Mouse (Mus musculus) cerebellum, postnatal 10 days (tissue): ENCODE measurements at regions not wholly inside any gene's neighbourhood (a gene's known extent, or its start where the extent isn't known, plus 50 kb on each side); places are given as distances from the start of the nearest gene placed in this dataset.
A peak's percentile ranks its signal among the peaks of the same experiment; 100 is the strongest.

ENCODE experiments used
- DNase-seq, 2 experiments: peaks; one replicate each; pipeline ENCODE4 v3.0.0; 2021; ENCODE audit warnings: mixed read lengths in 2 of 2

DNA sequence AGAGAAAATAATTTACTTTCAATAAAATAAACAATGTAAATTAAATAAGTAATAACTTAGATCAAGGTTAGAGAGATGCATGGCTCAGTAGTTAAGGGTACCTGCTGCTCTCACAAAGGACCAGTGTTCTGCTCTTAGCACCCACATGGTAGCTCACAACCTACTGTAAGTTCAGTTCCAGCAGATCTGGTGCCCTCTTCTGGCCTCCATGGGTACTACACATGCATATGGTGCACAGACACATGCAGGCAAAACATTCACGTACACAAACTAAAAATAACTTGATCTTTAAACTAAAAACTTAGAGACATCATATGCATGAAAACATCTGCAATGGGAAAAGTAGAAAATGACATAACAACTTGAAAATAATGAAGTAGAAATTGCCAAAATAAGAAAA, 184.2 kb upstream of the Ank start:
- no peak for DNase-seq

DNA sequence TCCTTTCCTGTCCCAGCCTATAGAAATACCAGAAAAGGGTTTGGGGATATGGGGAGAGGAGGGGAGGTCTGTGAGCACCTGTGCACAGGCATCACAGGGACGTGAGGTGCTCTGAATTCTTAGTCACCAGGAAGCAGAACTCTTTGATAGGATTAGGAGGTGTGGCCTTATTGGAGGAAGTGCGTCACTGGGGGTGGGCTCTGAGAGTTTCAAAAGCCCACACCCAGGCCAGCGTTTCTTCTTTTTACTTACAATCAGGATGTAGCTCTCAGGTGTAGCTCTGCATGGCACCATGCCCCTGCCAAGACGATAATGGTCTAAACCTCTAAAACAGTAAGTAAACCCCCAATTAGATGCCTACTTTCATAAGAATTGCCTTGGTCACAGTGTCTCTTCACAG, 162.6 kb upstream of the Ank start:
- no peak for DNase-seq

GRCm38 (mm10) chr15:27304256-27304655, 162.2 kb upstream of the Ank start:
- no peak for DNase-seq

- DNase-seq = no peak
Observed at GRCm38 (mm10) chr15:27305035-27305434, 161.4 kb upstream of the Ank start.

DNA sequence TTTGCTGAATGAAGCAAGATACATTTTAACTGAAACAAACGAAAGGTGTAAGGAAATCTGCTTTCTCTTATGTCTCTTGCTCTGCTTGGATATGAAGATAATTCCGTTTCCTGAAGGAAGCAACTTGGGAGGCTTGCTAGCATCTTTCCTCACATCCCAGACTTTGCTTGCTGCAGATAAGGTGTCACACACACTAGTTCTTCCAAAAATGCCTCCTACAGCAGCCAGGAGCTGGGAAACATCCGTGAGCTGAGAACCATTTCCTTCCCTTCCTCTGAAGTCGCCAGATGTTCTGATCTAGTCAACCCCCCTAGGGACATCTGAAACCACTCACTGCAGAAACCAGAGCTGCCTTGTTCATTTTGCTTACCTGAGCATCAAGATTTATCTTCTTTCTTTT, 157.8 kb upstream of the Ank start:
- DNase-seq = no peak

- peak in 1 of 2 experiments; percentile 73 for DNase-seq
Observed at GRCm38 (mm10) chr15:27315964-27316745, 150.3 kb upstream of the Ank start.

GRCm38 (mm10) chr15:27316746-27317129, 149.7 kb upstream of the Ank start:
- no peak for DNase-seq

DNA sequence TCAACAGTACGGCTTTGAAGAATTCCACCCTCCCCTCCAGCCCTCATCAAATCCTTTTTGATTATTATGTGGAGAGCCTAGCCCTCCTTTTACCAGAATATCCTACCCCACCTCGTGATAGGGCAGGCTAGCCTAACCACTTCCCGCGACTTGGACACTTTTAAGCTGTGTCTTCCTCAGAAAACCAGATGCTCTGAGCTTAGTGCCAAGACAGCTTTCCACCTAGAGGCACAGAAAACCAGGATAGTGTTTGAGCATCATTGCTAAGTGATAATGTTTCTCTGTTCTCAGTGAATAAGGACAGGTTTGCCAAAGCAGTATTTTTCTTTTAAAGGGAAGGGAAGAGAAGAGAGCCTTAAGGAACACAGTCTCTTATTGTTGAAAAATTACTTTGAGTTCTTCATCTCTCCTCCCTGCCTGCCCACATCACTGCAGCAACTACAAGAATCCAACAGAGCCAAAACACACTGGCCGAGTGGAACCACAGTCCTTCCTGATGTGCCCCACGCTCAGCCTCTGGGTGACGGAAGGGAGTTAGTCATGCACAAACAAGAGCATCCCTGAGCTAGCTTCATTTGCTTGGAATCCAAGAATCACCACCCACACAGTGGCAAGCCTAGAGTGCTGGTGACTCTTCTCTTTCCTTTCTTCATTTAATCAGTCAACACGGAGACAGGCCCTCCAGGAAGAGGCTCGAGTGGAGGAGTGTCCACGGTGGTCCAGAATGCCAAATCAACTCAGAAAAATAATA, 144.4 kb upstream of the Ank start:
- DNase-seq = no peak

DNA sequence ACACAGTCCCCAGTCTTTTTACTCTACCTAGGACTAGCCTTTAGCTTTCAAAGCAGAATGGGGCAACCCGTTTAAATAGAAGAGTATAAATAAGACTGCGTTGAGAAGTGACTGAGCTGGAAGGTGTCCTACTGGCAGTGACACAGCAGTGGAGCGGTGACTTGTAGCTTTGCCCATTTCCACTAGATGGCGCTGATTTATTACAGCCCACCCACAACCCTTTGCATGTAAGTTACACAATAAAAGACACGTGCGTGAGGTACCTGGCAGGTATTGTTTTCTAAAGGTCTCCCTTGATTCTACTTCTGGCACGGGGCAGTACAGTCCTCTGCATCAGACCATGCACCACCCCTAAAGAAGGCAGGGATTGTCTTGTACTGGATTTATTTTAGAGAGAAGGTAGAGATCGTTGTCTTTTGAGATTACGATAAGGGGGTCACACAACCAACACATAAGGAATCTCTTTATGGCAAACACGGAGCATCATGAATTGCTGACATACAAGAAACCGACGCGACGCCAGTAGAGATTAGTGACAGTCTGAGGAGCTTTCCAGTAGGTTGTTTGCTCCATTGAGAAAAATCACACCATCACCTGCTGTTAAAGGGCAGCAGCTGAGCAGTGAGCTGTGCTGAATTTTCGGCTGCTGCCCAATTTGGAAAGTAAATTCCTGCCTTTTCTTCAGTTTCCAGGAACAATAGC, 140.5 kb upstream of the Ank start:
- peak; percentile 81 to 87 for DNase-seq

GRCm38 (mm10) chr15:27326549-27326876, 140.0 kb upstream of the Ank start:
- DNase-seq = peak; percentile 25

DNA sequence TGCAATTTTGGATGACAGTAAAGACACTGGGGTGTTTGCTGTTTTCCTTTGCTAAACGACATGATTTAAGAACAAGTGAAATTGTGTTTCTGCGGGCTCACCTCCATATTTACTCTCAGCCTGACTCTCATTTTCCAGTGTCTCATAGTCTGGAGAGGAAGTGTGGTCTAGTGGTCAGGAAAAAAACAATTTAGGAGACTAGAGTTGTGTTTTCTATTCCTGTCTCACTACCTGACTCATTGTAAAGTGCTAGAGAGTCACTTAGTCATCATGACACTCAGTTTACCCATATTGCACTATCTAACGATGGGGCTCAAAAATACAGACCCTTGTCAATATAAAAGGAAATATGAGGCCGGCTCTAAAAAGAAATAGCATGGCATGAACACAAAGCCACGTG, 138.7 kb upstream of the Ank start:
- no peak for DNase-seq

- DNase-seq = no peak
Observed at GRCm38 (mm10) chr15:27328441-27328840, 138.0 kb upstream of the Ank start.

DNA sequence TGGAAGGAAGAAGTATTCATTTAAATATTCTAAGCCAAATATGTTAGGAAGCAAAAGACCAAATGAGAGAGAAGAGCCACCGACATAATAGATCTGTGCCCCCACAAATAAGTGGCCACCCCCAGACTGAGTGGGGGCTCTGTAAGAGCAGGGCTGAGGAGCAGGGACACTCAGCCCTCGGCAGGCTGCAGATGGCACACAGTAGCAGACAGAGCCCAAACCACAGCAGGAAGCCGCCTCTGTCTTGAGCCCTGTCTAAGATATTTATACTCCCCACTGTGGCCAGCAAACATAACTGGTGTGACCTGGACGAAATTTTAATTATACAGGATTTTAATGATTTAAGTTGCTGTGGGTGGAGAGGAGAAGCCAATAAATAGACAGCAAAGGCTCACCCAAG, 126.4 kb upstream of the Ank start:
- peak; percentile 33 to 50 for DNase-seq

DNA sequence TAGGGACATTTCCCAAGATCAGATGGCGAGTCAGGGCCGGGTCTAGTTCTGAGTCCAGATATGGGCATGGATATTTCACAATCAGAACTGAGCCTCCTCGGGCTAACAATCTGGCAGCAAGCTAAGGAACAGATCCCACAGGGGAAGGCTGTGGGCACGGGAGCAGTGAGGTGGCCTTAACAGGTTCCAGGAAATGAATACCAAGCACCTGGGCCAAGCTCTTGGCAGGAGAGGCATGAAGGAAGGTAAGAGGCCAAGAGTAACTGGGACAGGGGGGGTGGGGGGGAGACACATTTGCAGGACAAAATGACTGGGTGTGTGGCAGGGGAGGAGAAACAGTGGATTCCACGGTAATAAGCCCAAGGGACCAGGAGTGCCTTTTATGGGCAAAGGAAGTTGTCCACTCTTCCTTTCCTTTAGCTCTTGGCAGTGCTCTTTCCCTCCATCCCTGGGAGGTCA, 124.9 kb upstream of the Ank start:
- peak; percentile 60 to 65 for DNase-seq

- peak; percentile 47 to 71 for DNase-seq
Observed at GRCm38 (mm10) chr15:27358441-27358840, 108.0 kb upstream of the Ank start.

GRCm38 (mm10) chr15:27359271-27359670, 107.2 kb upstream of the Ank start:
- DNase-seq = no peak

DNA sequence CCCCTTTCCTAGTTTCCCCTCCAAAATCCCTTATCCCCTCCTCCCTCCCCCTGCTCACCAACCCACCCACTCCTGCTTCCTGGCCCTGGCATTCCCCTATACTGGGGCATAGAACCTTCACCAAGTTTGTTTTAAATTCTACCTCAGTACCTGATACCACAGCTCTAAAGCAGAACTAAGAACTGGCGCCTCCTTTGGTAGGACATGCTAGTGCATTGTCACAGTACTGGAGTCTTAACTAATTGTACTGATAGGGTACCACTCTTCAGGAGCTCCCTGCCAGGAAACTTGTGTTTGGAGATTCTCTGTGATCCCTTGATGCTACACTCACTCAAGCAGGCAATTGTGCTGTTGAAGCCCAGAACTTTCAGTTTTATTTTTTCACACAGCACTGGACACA, 92.0 kb upstream of the Ank start:
- no peak for DNase-seq

GRCm38 (mm10) chr15:27378601-27379094, 87.8 kb upstream of the Ank start:
- no peak for DNase-seq

- DNase-seq = no peak
Observed at GRCm38 (mm10) chr15:27380436-27380945, 86.0 kb upstream of the Ank start.

- DNase-seq = no peak
Observed at GRCm38 (mm10) chr15:27381565-27381964, 84.9 kb upstream of the Ank start.

DNA sequence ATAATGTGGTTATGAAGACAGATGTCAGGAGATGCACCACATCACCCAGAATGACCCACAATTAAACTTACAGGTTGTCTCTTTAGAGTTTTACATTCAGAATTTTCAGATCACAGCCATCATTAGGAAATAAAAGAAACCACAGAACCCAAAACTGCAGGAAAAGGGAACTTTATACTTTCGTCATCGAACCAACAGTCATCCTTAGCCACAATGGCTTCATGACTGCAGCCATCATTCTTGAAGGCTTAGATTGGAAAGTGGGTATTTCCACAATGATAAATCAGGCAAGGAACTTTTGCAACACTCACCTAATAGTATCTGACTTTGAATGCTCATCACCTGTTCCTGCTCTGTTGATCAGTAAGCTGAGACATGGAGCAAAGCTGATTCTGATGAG, 75.9 kb upstream of the Ank start:
- no peak for DNase-seq

GRCm38 (mm10) chr15:27405721-27406161, 60.7 kb upstream of the Ank start:
- no peak for DNase-seq

DNA sequence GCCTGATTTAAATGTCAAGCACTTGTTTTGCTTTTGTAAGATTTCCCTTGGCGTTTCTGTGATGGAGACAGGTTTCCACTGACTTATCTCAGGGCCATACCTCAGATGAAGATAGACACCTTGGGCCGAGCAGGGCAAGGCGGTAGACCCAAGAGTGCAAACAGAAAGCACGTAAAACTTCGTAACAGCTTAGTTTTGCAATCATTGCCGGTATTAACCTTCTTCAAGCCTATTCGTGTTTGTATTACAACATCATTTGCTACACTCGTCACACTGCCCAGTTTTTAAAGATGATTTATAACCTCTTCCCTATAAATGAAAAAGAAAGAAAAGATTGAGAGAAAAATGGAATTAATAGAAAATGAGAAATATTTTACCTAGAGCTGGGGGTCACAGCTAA, 56.6 kb upstream of the Ank start:
- DNase-seq = no peak
